Mouse (Mus musculus) intestine, embryonic 15.5 days (tissue): ENCODE results near the gene Tfe3. TPM values are rescaled to one million over a fixed set of nuclear protein-coding genes. Genes with fewer than 3 reads are reported as not detected.
A peak's percentile ranks its signal among the peaks of the same experiment; 100 is the strongest.
"Not testable (repeated sequence)": the region's sequence is repeated elsewhere in the genome, so short reads cannot be mapped to it uniquely, and the experiment has no call there.

ENCODE experiments used
- ATAC-seq: fragments of 200-750 bp; cut with Nextera tagmentation; 2 replicates; pipeline ENCODE4 v1.8.0; 2017; ENCODE audit warnings: moderate TSS enrichment, moderate library complexity
- H3K27ac ChIP-seq: fragments of 300-500 bp; sonication (generic); 2 replicates; pipeline ENCODE4 v1.5.1; 2015; ENCODE audit warnings: mild to moderate bottlenecking, inconsistent platforms
- H3K27me3 ChIP-seq: fragments of 300-500 bp; sonication (generic); replicated peaks from 2 replicates; pipeline ENCODE4 v1.6.1; 2015; ENCODE audit warnings: inconsistent platforms
- H3K36me3 ChIP-seq: fragments of 300-500 bp; sonication (generic); 2 replicates; pipeline ENCODE4 v1.6.1; 2015; ENCODE audit warnings: inconsistent platforms
- H3K4me1 ChIP-seq: fragments of 300-500 bp; sonication (generic); replicated peaks from 2 replicates; pipeline ENCODE4 v1.6.1; 2015; ENCODE audit warnings: inconsistent platforms
- H3K4me2 ChIP-seq: fragments of 300-500 bp; sonication (generic); replicated peaks from 2 replicates; pipeline ENCODE4 v1.6.1; 2015; ENCODE audit warnings: mild to moderate bottlenecking, inconsistent platforms
- H3K4me3 ChIP-seq: fragments of 300-500 bp; sonication (generic); replicated peaks from 2 replicates; pipeline ENCODE4 v1.5.1; 2015; ENCODE audit warnings: inconsistent platforms
- H3K9ac ChIP-seq: fragments of 300-500 bp; sonication (generic); 2 replicates; pipeline ENCODE4 v1.6.1; 2015; ENCODE audit warnings: inconsistent platforms
- H3K9me3 ChIP-seq: fragments of 300-500 bp; sonication (generic); 2 replicates; pipeline ENCODE4 v1.6.1; 2016; ENCODE audit warnings: inconsistent platforms
- WGBS: fragments of 180-500 bp; shearing (Covaris S2); methylation state at CpG from one replicate; pipeline ENCODE4 v1.1.7; 2015; 5-methylcytosine and 5-hydroxymethylcytosine counted together
- microRNA counts: library from miRNA; unstranded; fragments of <30 nt; microRNA quantifications from one replicate; lab custom pipeline; 2016
- polyA plus RNA-seq: library from polyadenylated mRNA; unstranded; fragments of >200 nt; fragmentation: Nextera tagmentation; extraction: Ambion mirVana; gene quantifications from 2 replicates; pipeline ENCODE4 v1.2.1, GENCODE M21; 2015

The Tfe3 gene
- polyA plus RNA-seq, 1 experiment from 2014 or later: 23.0 TPM

GRCm38 (mm10) chrX:7782603-7783092 is 20.3 kb downstream of the Tfe3 start:
- ATAC-seq: peak; percentile 70
- no peak overlapping the region for H3K9ac ChIP-seq
- no peak overlapping the region for H3K4me3 ChIP-seq
- no peaks in the 10 kb centered on the region for H3K4me1 ChIP-seq
- H3K27ac ChIP-seq: no peak overlapping the region
- H3K36me3 ChIP-seq: no peaks in the 10 kb centered on the region
- H3K4me2 ChIP-seq: no peak overlapping the region
- 63% methylated on average over 4 of the region's 4 CpGs for WGBS
- H3K9me3 ChIP-seq: no peaks in the 10 kb centered on the region
- no peaks in the 10 kb centered on the region for H3K27me3 ChIP-seq

- peak within 1 kb of the TSS; percentile 54 for H3K4me3 ChIP-seq
- H3K9ac ChIP-seq: peak within 1 kb of the TSS; percentile 49
- no peaks in the 10 kb centered on the region for H3K36me3 ChIP-seq
- H3K27ac ChIP-seq: no peak within 1 kb of the TSS
- no peaks in the 10 kb centered on the region for H3K9me3 ChIP-seq
- peak; percentile 93 for ATAC-seq
- 16% methylated on average over 24 of the region's 24 CpGs for WGBS
- H3K27me3 ChIP-seq: no peaks in the 10 kb centered on the region
- no peaks in the 10 kb centered on the region for H3K4me1 ChIP-seq
- H3K4me2 ChIP-seq: peak within 1 kb of the TSS; percentile 51
Observed at GRCm38 (mm10) chrX:7789542-7790136, 27.3 kb downstream of the Tfe3 start, which contains the start of gene Gripap1. Gripap1 (plus strand) TSS chrX:7789765.

GRCm38 (mm10) chrX:7790309-7790708 is 27.9 kb downstream of the Tfe3 start:
- ATAC-seq: 0 out of 2 replicates have a peak, but pooled peaks have one; percentile 24
- H3K4me2 ChIP-seq: peak overlapping the region; percentile 51
- H3K4me1 ChIP-seq: no peaks in the 10 kb centered on the region
- H3K4me3 ChIP-seq: peak overlapping the region; percentile 54
- H3K27ac ChIP-seq: no peak overlapping the region
- peak overlapping the region; percentile 49; the same call in 1 of the 2 replicates for H3K9ac ChIP-seq
- no peaks in the 10 kb centered on the region for H3K27me3 ChIP-seq
- no peaks in the 10 kb centered on the region for H3K9me3 ChIP-seq
- H3K36me3 ChIP-seq: no peaks in the 10 kb centered on the region
- 27% methylated on average over 5 of the region's 5 CpGs for WGBS

GRCm38 (mm10) chrX:7793361-7793760 is 31.0 kb downstream of the Tfe3 start:
- 51% methylated on average over 3 of the region's 3 CpGs for WGBS

GRCm38 (mm10) chrX:7795016-7795415 is 32.7 kb downstream of the Tfe3 start:
- no peak overlapping the region for H3K4me2 ChIP-seq
- WGBS: 27% methylated on average over 7 of the region's 7 CpGs
- no peaks in the 10 kb centered on the region for H3K36me3 ChIP-seq
- no peaks in the 10 kb centered on the region for H3K9me3 ChIP-seq
- H3K27me3 ChIP-seq: no peaks in the 10 kb centered on the region
- no peak overlapping the region for H3K27ac ChIP-seq
- no peak overlapping the region for H3K9ac ChIP-seq
- ATAC-seq: no peak
- no peaks in the 10 kb centered on the region for H3K4me1 ChIP-seq
- no peak overlapping the region for H3K4me3 ChIP-seq

More at GRCm38 (mm10) chrX:7793361-7793760, 31.0 kb downstream of the Tfe3 start:
- Histone ChIP-seq H3K36me3 (no peaks in the 10 kb centered on the region), H3K4me3 (no peak overlapping the region), H3K4me1 (no peaks in the 10 kb centered on the region), H3K9ac (no peak overlapping the region), H3K27ac (no peak overlapping the region), H3K9me3 (no peaks in the 10 kb centered on the region), H3K4me2 (no peak overlapping the region), H3K27me3 (no peaks in the 10 kb centered on the region)
- ATAC-seq: no peak

- H3K36me3 ChIP-seq: no peaks in the 10 kb centered on the region
- H3K4me1 ChIP-seq: no peaks in the 10 kb centered on the region
- ATAC-seq: peak; percentile 63
- no peaks in the 10 kb centered on the region for H3K27me3 ChIP-seq
- no peak overlapping the region for H3K9ac ChIP-seq
- no peak overlapping the region for H3K4me3 ChIP-seq
- no peaks in the 10 kb centered on the region for H3K9me3 ChIP-seq
- WGBS: 73% methylated on average over 3 of the region's 3 CpGs
- H3K27ac ChIP-seq: no peak overlapping the region
- no peak overlapping the region for H3K4me2 ChIP-seq
Observed at GRCm38 (mm10) chrX:7797327-7797726, 35.0 kb downstream of the Tfe3 start.

- not testable (repeated sequence) for H3K4me2 ChIP-seq, H3K9me3 ChIP-seq, H3K27ac ChIP-seq, ATAC-seq, H3K36me3 ChIP-seq, H3K4me1 ChIP-seq, H3K4me3 ChIP-seq, H3K27me3 ChIP-seq, H3K9ac ChIP-seq
- WGBS: 83% methylated on average over 2 of the region's 2 CpGs
Observed at GRCm38 (mm10) chrX:7802157-7802556, 39.8 kb downstream of the Tfe3 start.

- 54% methylated on average over 8 of the region's 8 CpGs for WGBS
Observed at GRCm38 (mm10) chrX:7815016-7815415, 52.7 kb downstream of the Tfe3 start.

GRCm38 (mm10) chrX:7821865-7822779 is 59.8 kb downstream of the Tfe3 start, which contains the start of gene Kcnd1:
Kcnd1 (plus strand) TSS chrX:7822289.
- Histone ChIP-seq H3K36me3 (no peaks in the 10 kb centered on the region), H3K4me2 (peak within 1 kb of the TSS; percentile 69), H3K4me1 (no peaks in the 10 kb centered on the region), H3K27ac (no peak within 1 kb of the TSS), H3K4me3 (peak within 1 kb of the TSS; percentile 34), H3K9me3 (no peaks in the 10 kb centered on the region), H3K27me3 (no peaks in the 10 kb centered on the region), H3K9ac (peak within 1 kb of the TSS; percentile 47)
- peak; percentile 84 for ATAC-seq
- 15% methylated on average over 21 of the region's 24 CpGs for WGBS

More at GRCm38 (mm10) chrX:7815016-7815415, 52.7 kb downstream of the Tfe3 start:
- not testable (repeated sequence) for H3K27ac ChIP-seq, H3K9me3 ChIP-seq, H3K9ac ChIP-seq, H3K27me3 ChIP-seq, H3K4me3 ChIP-seq, H3K36me3 ChIP-seq, H3K4me2 ChIP-seq, H3K4me1 ChIP-seq, ATAC-seq

MicroRNAs encoded within 50 kb of the gene (microRNA counts, 519-probe panel; counts per million panel counts)
- 1,943 counts per million, percentile 42 among the panel's probes with 10 or more counts for microRNA mmu-miR-1198 (lab: Ali Mortazavi, UCI)

Other genes starting within 250 kb of the Tfe3 start
- not detected in 2 replicates for gene Foxp3, start 188.9 kb upstream of the Tfe3 start, polyA plus RNA-seq
- gene Ppp1r3f, start 188.3 kb upstream of the Tfe3 start, polyA plus RNA-seq: 1.3 and 1.5 TPM in 2 replicates
- gene Ccdc22, start 157.0 kb upstream of the Tfe3 start, polyA plus RNA-seq: 31.2 and 31.4 TPM in 2 replicates
- gene Cacna1f, start 155.5 kb upstream of the Tfe3 start, polyA plus RNA-seq: 0.04 TPM in 1 of 2 replicates, not detected in the other
- gene Syp, start 124.1 kb upstream of the Tfe3 start, polyA plus RNA-seq: 6.3 and 6.5 TPM in 2 replicates
- gene Prickle3, start 105.3 kb upstream of the Tfe3 start, polyA plus RNA-seq: 6.6 and 6.8 TPM in 2 replicates
- gene Plp2, start 91.2 kb upstream of the Tfe3 start, polyA plus RNA-seq: 198 and 212 TPM in 2 replicates
- 0.57 and 0.71 TPM in 2 replicates for gene Magix, start 81.3 kb upstream of the Tfe3 start, polyA plus RNA-seq
- gene Gpkow, start 65.4 kb upstream of the Tfe3 start, polyA plus RNA-seq: 27.6 and 31.8 TPM in 2 replicates
- 25.0 and 27.5 TPM in 2 replicates for gene Wdr45, start 48.2 kb upstream of the Tfe3 start, polyA plus RNA-seq
- gene Gm45208, start 40.3 kb upstream of the Tfe3 start, polyA plus RNA-seq: not detected in 2 replicates
- gene Praf2, start 34.1 kb upstream of the Tfe3 start, polyA plus RNA-seq: 60.3 and 61.4 TPM in 2 replicates
- gene Ccdc120, start 11.7 kb upstream of the Tfe3 start, polyA plus RNA-seq: 12.4 TPM in 2 replicates
- gene Gripap1, start 27.2 kb downstream of the Tfe3 start, polyA plus RNA-seq: 35.4 and 35.5 TPM in 2 replicates
- gene Kcnd1, start 59.7 kb downstream of the Tfe3 start, polyA plus RNA-seq: 1.5 and 2.1 TPM in 2 replicates
- gene Otud5, start 78.8 kb downstream of the Tfe3 start, polyA plus RNA-seq: 37.6 and 37.7 TPM in 2 replicates
- gene Pim2, start 115.7 kb downstream of the Tfe3 start, polyA plus RNA-seq: 11.3 and 12.6 TPM in 2 replicates
- 36.5 and 39.5 TPM in 2 replicates for gene Slc35a2, start 121.5 kb downstream of the Tfe3 start, polyA plus RNA-seq
- gene Pqbp1, start 136.7 kb downstream of the Tfe3 start, polyA plus RNA-seq: 101 and 104 TPM in 2 replicates
- 128 and 131 TPM in 2 replicates for gene Timm17b, start 136.8 kb downstream of the Tfe3 start, polyA plus RNA-seq
- not detected in 2 replicates for gene Gm10491, start 145.3 kb downstream of the Tfe3 start, polyA plus RNA-seq
- not detected in 2 replicates for gene Gm10490, start 147.0 kb downstream of the Tfe3 start, polyA plus RNA-seq
- gene Pcsk1n, start 157.3 kb downstream of the Tfe3 start, polyA plus RNA-seq: 14.2 and 14.4 TPM in 2 replicates
- gene Eras, start 166.0 kb downstream of the Tfe3 start, polyA plus RNA-seq: not detected in 2 replicates
- gene Hdac6, start 185.3 kb downstream of the Tfe3 start, polyA plus RNA-seq: 19.0 and 19.1 TPM in 2 replicates
- 1.7 and 2.4 TPM in 2 replicates for gene Gata1, start 215.5 kb downstream of the Tfe3 start, polyA plus RNA-seq